23 mouse cellular contexts compared by ENCODE assay signal in genomic region chr7:92220619-92221018, GRCm38 (mm10).
DNase-seq lines count a peak whose midpoint lies in the region; ATAC-seq and TF ChIP-seq lines count a peak whose summit lies in the region.
"Had no signal": no experiment of that assay in that cellular context is flagged by ENCODE, and none has a peak within 500 bp of the region (broad histone marks: within the 10 kb centered on the region; RNA-seq: fewer than 3 reads in every experiment).

No protein-coding gene starts in this region.

- no peaks in the 10 kb centered on the region for H3K36me3 ChIP-seq in intestine, postnatal 0 days (ENCODE audit: control insufficient read depth, insufficient read depth)
- H3K36me3 ChIP-seq: embryonic facial prominence, embryonic 10.5 days; embryonic facial prominence, embryonic 12.5 days; forebrain, embryonic 15.5 days; G1E had no signal

- no peak overlapping the region for H3K4me2 ChIP-seq in intestine, postnatal 0 days (replicated peaks; ENCODE audit: low read depth)
- H3K4me2 ChIP-seq: embryonic facial prominence, embryonic 12.5 days; forebrain, embryonic 13.5 days; forebrain, embryonic 15.5 days had no signal

- H3K27me3 ChIP-seq in intestine, postnatal 0 days (replicated peaks; ENCODE audit: control insufficient read depth, insufficient read depth, low read length): no peaks in the 10 kb centered on the region
- H3K27me3 ChIP-seq: CH12.LX; embryonic facial prominence, embryonic 12.5 days; forebrain, embryonic 13.5 days; forebrain, embryonic 15.5 days had no signal

- no peak for TF ChIP-seq CTCF in intestine, postnatal 0 days (IDR thresholded peaks at IDR 0.05; ENCODE audit: low read depth)

- no peak overlapping the region for H3K9ac ChIP-seq in intestine, postnatal 0 days (ENCODE audit: low read depth, low read length)
- H3K9ac ChIP-seq: embryonic facial prominence, embryonic 12.5 days; forebrain, embryonic 13.5 days; forebrain, embryonic 15.5 days had no signal

- intact Hi-C loops in left cerebral cortex, postnatal 10 days (cut with DNase I): no loop called here

- peak; percentile 32 for DNase-seq in retina, postnatal 1 day
- DNase-seq in retina, embryonic 14.5 days (ENCODE audit: low spot score): no peak
- DNase-seq in left cerebral cortex, adult 18-20 months (ENCODE audit: low spot score in 2 of 2): no peak
- no peak for DNase-seq in left cerebral cortex, postnatal 10 days (ENCODE audit: extremely low spot score in 1 of 2, low spot score in 2 of 2)
- DNase-seq: adrenal gland, adult 8-10 months; adrenal gland, postnatal 14 days; adrenal gland, postnatal 36 days; B cell, adult 2 months; cerebellum, adult 11-12 months; cerebellum, adult 2 months; cerebellum, adult 9-10 months; cerebellum, postnatal 10 days; cerebellum, postnatal 25 days had no signal

- H3K27ac ChIP-seq in intestine, postnatal 0 days (ENCODE audit: low read depth, low read length): no peak overlapping the region
- H3K27ac ChIP-seq: embryonic facial prominence, embryonic 10.5 days; embryonic facial prominence, embryonic 12.5 days; forebrain, embryonic 13.5 days; forebrain, embryonic 15.5 days had no signal

- no peaks in the 10 kb centered on the region for H3K9me3 ChIP-seq in intestine, postnatal 0 days (ENCODE audit: control insufficient read depth)
- H3K9me3 ChIP-seq: embryonic facial prominence, embryonic 10.5 days; embryonic facial prominence, embryonic 12.5 days; forebrain, embryonic 13.5 days; forebrain, embryonic 15.5 days; G1E had no signal

- H3K4me1 ChIP-seq in intestine, postnatal 0 days (replicated peaks; ENCODE audit: control insufficient read depth, insufficient read depth, low read length): no peaks in the 10 kb centered on the region
- H3K4me1 ChIP-seq: embryonic facial prominence, embryonic 10.5 days; embryonic facial prominence, embryonic 12.5 days; forebrain, embryonic 13.5 days; forebrain, embryonic 15.5 days had no signal

- H3K4me3 ChIP-seq in intestine, postnatal 0 days (ENCODE audit: low read depth, low read length): no peak overlapping the region
- H3K4me3 ChIP-seq: embryonic facial prominence, embryonic 10.5 days; embryonic facial prominence, embryonic 12.5 days; forebrain, embryonic 13.5 days; forebrain, embryonic 15.5 days had no signal

- ATAC-seq in intestine, postnatal 0 days: peak; percentile 85
- ATAC-seq: activated CD4-positive, CD25-positive, alpha-beta regulatory T cell, adult 4 months; CD4-positive, CD25-positive, alpha-beta regulatory T cell, adult 4 months; forebrain, embryonic 13.5 days; forebrain, embryonic 15.5 days; Patski had no signal
